Mouse (Mus musculus): Measurements from ENCODE around the gene Abcg8. TPM values are rescaled to one million over a fixed set of nuclear protein-coding genes. Genes with fewer than 3 reads are reported as not detected.

The Abcg8 gene
- polyA plus RNA-seq, 1 experiment from 2014 or later = not detected

DNA sequence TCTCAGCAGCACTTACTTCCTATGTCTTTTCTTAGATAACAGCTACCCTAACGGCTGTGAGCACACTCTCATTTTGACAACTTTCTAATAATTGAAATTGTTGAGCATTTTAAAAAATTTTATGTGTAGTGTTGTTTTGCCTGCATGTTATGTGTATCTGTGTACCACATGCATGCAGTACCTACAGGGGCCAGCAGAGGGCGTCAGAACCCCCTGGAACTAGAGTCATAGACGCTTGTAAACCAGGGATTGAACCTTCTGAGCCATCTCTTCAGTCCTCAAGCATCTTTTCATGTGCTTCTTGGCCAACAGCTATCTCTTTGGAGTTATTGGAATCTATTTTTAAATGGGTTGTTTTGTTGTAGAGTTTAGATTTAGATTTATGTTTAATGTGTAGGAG is 34.2 kb upstream of the Abcg8 start:
- Histone ChIP-seq H3K4me1 (ENCODE audit: control insufficient read depth, insufficient read depth, low read length) (0 out of 2 replicates have a peak, but pooled peaks cover 2% of the 10 kb centered on the region), H3K4me2 (ENCODE audit: low read depth, low read length) (no peak overlapping the region), H3K9ac (replicated peaks; ENCODE audit: low read depth, low read length) (no peak overlapping the region), H3K36me3 (ENCODE audit: control insufficient read depth, insufficient read depth, low read length) (no peaks in the 10 kb centered on the region), H3K27me3 (ENCODE audit: control insufficient read depth, insufficient read depth, low read length) (no peaks in the 10 kb centered on the region), H3K9me3 (ENCODE audit: control insufficient read depth, low read length) (no peaks in the 10 kb centered on the region), H3K4me3 (ENCODE audit: low read depth, low read length) (no peak overlapping the region), H3K27ac (ENCODE audit: low read depth, low read length) (no peak overlapping the region)
- no peak for ATAC-seq (ENCODE audit: low read depth)
- WGBS = 31% methylated on average over 3 of the region's 3 CpGs

GRCm38 (mm10) chr17:84642324-84642723 is 33.8 kb upstream of the Abcg8 start:
- Histone ChIP-seq H3K27ac (ENCODE audit: low read depth, low read length) (no peak overlapping the region), H3K27me3 (ENCODE audit: control insufficient read depth, insufficient read depth, low read length) (no peaks in the 10 kb centered on the region), H3K4me2 (ENCODE audit: low read depth, low read length) (no peak overlapping the region), H3K4me3 (ENCODE audit: low read depth, low read length) (no peak overlapping the region), H3K4me1 (ENCODE audit: control insufficient read depth, insufficient read depth, low read length) (0 out of 2 replicates have a peak, but pooled peaks cover 2% of the 10 kb centered on the region), H3K9ac (replicated peaks; ENCODE audit: low read depth, low read length) (no peak overlapping the region), H3K9me3 (ENCODE audit: control insufficient read depth, low read length) (no peaks in the 10 kb centered on the region), H3K36me3 (ENCODE audit: control insufficient read depth, insufficient read depth, low read length) (no peaks in the 10 kb centered on the region)
- WGBS = 92% methylated on average over 9 of the region's 9 CpGs
- ATAC-seq (ENCODE audit: low read depth) = no peak

DNA sequence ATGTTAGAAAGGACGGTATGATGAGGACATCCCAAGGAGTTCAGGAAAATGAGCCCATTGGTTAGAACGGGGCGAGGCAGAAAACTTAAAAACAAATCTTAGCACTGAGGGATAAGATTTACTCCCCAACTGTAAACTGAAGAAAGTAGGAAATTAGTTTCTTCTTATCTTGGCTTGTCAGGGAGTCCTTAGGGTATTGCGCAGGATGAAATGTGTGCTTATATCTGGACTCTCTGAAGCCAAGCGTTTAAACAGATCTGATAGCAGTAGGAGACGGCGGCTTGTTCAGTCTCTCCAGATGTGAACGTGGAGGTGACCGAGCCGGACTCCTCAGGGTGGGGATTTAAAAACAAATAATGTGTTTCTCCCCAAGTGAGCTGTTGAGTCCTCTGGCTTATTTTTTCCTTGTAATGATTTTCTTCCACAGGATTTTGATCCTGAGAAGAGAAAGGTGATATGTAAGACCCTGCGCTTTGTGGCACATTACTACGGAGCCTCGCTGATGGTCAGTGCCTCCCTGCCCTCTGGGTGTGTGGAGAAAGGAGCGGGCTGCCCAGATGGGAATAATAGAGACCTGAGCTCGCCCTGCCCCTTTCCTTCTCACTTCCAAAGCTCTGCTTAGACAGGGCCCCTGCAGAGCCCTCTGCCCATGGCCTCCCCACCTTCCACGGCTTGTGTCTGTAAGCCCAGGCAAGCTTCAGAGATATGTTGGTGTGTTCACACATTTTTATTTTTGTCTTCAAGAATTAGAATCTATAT is 31.6 kb upstream of the Abcg8 start:
- no peaks in the 10 kb centered on the region for H3K27me3 ChIP-seq (ENCODE audit: control insufficient read depth, insufficient read depth, low read length)
- H3K4me1 ChIP-seq (ENCODE audit: control insufficient read depth, insufficient read depth, low read length) = 0 out of 2 replicates have a peak, but pooled peaks cover 2% of the 10 kb centered on the region
- H3K9me3 ChIP-seq (ENCODE audit: control insufficient read depth, low read length) = no peaks in the 10 kb centered on the region
- H3K9ac ChIP-seq (replicated peaks; ENCODE audit: low read depth, low read length) = no peak overlapping the region
- no peak overlapping the region for H3K4me3 ChIP-seq (ENCODE audit: low read depth, low read length)
- no peak for ATAC-seq (ENCODE audit: low read depth)
- WGBS = 66% methylated on average over 16 of the region's 16 CpGs
- H3K27ac ChIP-seq (ENCODE audit: low read depth, low read length) = no peak overlapping the region
- H3K36me3 ChIP-seq (ENCODE audit: control insufficient read depth, insufficient read depth, low read length) = no peaks in the 10 kb centered on the region
- H3K4me2 ChIP-seq (ENCODE audit: low read depth, low read length) = no peak overlapping the region

GRCm38 (mm10) chr17:84645119-84645518 is 31.0 kb upstream of the Abcg8 start:
- Histone ChIP-seq H3K4me2 (ENCODE audit: low read depth, low read length) (no peak overlapping the region), H3K27me3 (ENCODE audit: control insufficient read depth, insufficient read depth, low read length) (no peaks in the 10 kb centered on the region), H3K9me3 (ENCODE audit: control insufficient read depth, low read length) (no peaks in the 10 kb centered on the region), H3K27ac (ENCODE audit: low read depth, low read length) (no peak overlapping the region), H3K4me1 (ENCODE audit: control insufficient read depth, insufficient read depth, low read length) (0 out of 2 replicates have a peak, but pooled peaks cover 2% of the 10 kb centered on the region), H3K9ac (replicated peaks; ENCODE audit: low read depth, low read length) (no peak overlapping the region), H3K4me3 (ENCODE audit: low read depth, low read length) (no peak overlapping the region), H3K36me3 (ENCODE audit: control insufficient read depth, insufficient read depth, low read length) (no peaks in the 10 kb centered on the region)
- 40% methylated on average over 9 of the region's 9 CpGs for WGBS
- ATAC-seq (ENCODE audit: low read depth) = no peak

DNA sequence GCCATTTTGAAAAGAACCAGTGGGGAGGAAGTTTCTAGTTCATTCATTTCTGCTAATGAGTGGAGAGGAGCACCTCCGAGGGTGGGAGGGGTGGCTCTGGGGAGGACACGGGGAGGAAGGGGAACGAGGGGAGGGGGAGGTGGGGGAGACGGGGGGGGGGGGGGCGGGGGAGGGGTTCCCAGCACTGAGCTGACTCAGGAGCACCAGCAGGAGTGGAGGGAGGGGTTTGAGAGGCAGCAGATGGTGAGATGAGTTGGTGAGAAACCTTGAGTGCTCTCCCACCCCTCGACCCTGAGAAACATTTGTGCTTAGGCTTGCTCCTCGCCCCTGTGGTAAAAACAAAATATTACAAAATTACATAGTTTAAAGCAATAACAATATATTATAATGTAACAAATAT is 30.2 kb upstream of the Abcg8 start:
- no peak overlapping the region for H3K4me2 ChIP-seq (ENCODE audit: low read depth, low read length)
- 24% methylated on average over 5 of the region's 7 CpGs for WGBS

GRCm38 (mm10) chr17:84646477-84646876 is 29.6 kb upstream of the Abcg8 start:
- no peaks in the 10 kb centered on the region for H3K9me3 ChIP-seq (ENCODE audit: control insufficient read depth, low read length)
- H3K4me1 ChIP-seq (ENCODE audit: control insufficient read depth, insufficient read depth, low read length) = 0 out of 2 replicates have a peak, but pooled peaks cover 2% of the 10 kb centered on the region
- H3K36me3 ChIP-seq (ENCODE audit: control insufficient read depth, insufficient read depth, low read length) = no peaks in the 10 kb centered on the region
- H3K27ac ChIP-seq (ENCODE audit: low read depth, low read length) = no peak overlapping the region
- H3K4me2 ChIP-seq (ENCODE audit: low read depth, low read length) = no peak overlapping the region
- no peak overlapping the region for H3K4me3 ChIP-seq (ENCODE audit: low read depth, low read length)
- H3K27me3 ChIP-seq (ENCODE audit: control insufficient read depth, insufficient read depth, low read length) = no peaks in the 10 kb centered on the region
- no peak for ATAC-seq (ENCODE audit: low read depth)
- H3K9ac ChIP-seq (replicated peaks; ENCODE audit: low read depth, low read length) = no peak overlapping the region
- 50% methylated on average over 2 of the region's 2 CpGs for WGBS

More for the DNA sequence above, 30.2 kb upstream of the Abcg8 start:
- Histone ChIP-seq H3K4me3 (ENCODE audit: low read depth, low read length) (no peak overlapping the region), H3K9me3 (ENCODE audit: control insufficient read depth, low read length) (no peaks in the 10 kb centered on the region), H3K36me3 (ENCODE audit: control insufficient read depth, insufficient read depth, low read length) (no peaks in the 10 kb centered on the region), H3K27me3 (ENCODE audit: control insufficient read depth, insufficient read depth, low read length) (no peaks in the 10 kb centered on the region), H3K4me1 (ENCODE audit: control insufficient read depth, insufficient read depth, low read length) (0 out of 2 replicates have a peak, but pooled peaks cover 2% of the 10 kb centered on the region), H3K27ac (ENCODE audit: low read depth, low read length) (no peak overlapping the region), H3K9ac (replicated peaks; ENCODE audit: low read depth, low read length) (no peak overlapping the region)
- ATAC-seq (ENCODE audit: low read depth) = no peak

GRCm38 (mm10) chr17:84647630-84648029 is 28.5 kb upstream of the Abcg8 start:
- Histone ChIP-seq H3K9me3 (ENCODE audit: control insufficient read depth, low read length) (no peaks in the 10 kb centered on the region), H3K27me3 (ENCODE audit: control insufficient read depth, insufficient read depth, low read length) (no peaks in the 10 kb centered on the region), H3K4me3 (ENCODE audit: low read depth, low read length) (no peak overlapping the region), H3K9ac (replicated peaks; ENCODE audit: low read depth, low read length) (no peak overlapping the region), H3K27ac (ENCODE audit: low read depth, low read length) (no peak overlapping the region), H3K36me3 (ENCODE audit: control insufficient read depth, insufficient read depth, low read length) (no peaks in the 10 kb centered on the region), H3K4me1 (ENCODE audit: control insufficient read depth, insufficient read depth, low read length) (0 out of 2 replicates have a peak, but pooled peaks cover 2% of the 10 kb centered on the region), H3K4me2 (ENCODE audit: low read depth, low read length) (no peak overlapping the region)
- ATAC-seq (ENCODE audit: low read depth) = no peak
- 83% methylated on average over 4 of the region's 4 CpGs for WGBS

DNA sequence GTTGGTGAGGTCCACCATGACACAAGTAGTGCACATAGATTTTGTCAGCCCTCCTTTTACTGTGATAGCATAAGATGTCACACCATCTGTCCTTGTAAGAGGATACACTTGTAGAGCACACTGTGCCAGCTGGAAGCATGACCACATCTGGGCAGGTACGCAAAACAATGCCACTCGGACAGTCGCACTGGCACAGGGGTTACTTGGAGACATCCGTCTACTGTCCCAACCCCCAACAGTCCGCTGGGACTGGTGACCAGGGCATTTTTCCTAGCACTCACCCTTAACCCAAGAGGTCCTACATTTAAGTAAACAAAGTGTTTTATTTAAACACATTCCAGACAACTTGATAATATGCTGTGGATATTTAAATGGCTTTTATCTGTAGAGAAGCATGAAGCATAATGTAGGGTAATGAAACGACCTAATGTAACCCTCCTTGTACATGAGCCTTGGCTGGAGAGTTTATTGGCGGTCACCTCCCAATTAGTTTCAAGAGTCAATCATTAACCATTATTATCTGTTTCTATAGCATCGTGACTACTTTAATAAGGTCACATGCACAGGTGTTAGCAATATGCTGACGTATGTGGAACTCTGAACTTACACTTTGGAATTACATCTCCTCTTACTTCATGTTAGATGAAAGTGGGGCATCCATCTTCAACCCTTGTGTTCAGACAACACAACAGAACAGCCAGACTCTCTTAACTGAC is 25.6 kb upstream of the Abcg8 start:
- Histone ChIP-seq H3K4me1 (ENCODE audit: control insufficient read depth, insufficient read depth, low read length) (0 out of 2 replicates have a peak, but pooled peaks cover 2% of the 10 kb centered on the region), H3K27me3 (ENCODE audit: control insufficient read depth, insufficient read depth, low read length) (no peaks in the 10 kb centered on the region), H3K36me3 (ENCODE audit: control insufficient read depth, insufficient read depth, low read length) (no peaks in the 10 kb centered on the region), H3K9ac (replicated peaks; ENCODE audit: low read depth, low read length) (no peak overlapping the region), H3K27ac (ENCODE audit: low read depth, low read length) (no peak overlapping the region), H3K4me3 (ENCODE audit: low read depth, low read length) (no peak overlapping the region), H3K4me2 (ENCODE audit: low read depth, low read length) (no peak overlapping the region), H3K9me3 (ENCODE audit: control insufficient read depth, low read length) (no peaks in the 10 kb centered on the region)
- WGBS = 92% methylated on average over 9 of the region's 9 CpGs
- no peak for ATAC-seq (ENCODE audit: low read depth)

DNA sequence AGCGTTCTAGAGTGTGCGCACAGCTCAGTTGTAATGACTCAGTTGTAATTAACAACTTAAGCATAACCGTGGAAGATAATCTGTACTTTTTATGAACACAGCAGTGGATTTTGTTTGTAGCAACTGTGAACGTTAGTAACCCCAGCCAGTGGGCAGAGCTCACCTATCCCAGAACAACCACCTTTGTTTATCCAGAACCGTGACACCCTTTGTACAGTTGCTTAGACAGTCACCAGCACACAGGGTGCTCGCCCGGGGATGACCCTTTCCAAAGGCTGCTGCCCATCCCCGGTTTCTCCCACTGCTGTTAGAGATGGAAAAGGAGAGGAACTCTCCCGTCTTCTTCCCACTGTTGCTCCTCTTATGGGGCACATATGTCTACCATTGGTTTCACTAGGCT is 22.6 kb upstream of the Abcg8 start:
- ATAC-seq (ENCODE audit: low read depth) = no peak
- no peaks in the 10 kb centered on the region for H3K36me3 ChIP-seq (ENCODE audit: control insufficient read depth, insufficient read depth, low read length)
- H3K27ac ChIP-seq (ENCODE audit: low read depth, low read length) = no peak overlapping the region

More for the DNA sequence above, 22.6 kb upstream of the Abcg8 start:
- Histone ChIP-seq H3K9me3 (ENCODE audit: control insufficient read depth, low read length) (no peaks in the 10 kb centered on the region), H3K4me3 (ENCODE audit: low read depth, low read length) (no peak overlapping the region), H3K27me3 (ENCODE audit: control insufficient read depth, insufficient read depth, low read length) (no peaks in the 10 kb centered on the region), H3K9ac (replicated peaks; ENCODE audit: low read depth, low read length) (no peak overlapping the region), H3K4me1 (ENCODE audit: control insufficient read depth, insufficient read depth, low read length) (peaks cover 9% of the 10 kb centered on the region; the same call in 1 of the 2 replicates), H3K4me2 (ENCODE audit: low read depth, low read length) (no peak overlapping the region)
- WGBS = 94% methylated on average over 9 of the region's 9 CpGs
